In genomic region chr5:113961776-113962175, GRCm38 (mm10) we compare ENCODE assay signal across 28 mouse cellular contexts. TPM values are rescaled to one million over a fixed set of nuclear protein-coding genes. Genes with fewer than 3 reads are reported as not detected.
DNase-seq lines count a peak whose midpoint lies in the region; ATAC-seq and TF ChIP-seq lines count a peak whose summit lies in the region.
"Had no signal": no experiment of that assay in that cellular context is flagged by ENCODE, and none has a peak within 500 bp of the region (broad histone marks: within the 10 kb centered on the region; RNA-seq: fewer than 3 reads in every experiment).

No protein-coding gene starts in this region.

- no peaks in the 10 kb centered on the region for H3K27me3 ChIP-seq in heart, embryonic 10.5 days (ENCODE audit: insufficient read depth, poor library complexity, severe bottlenecking)
- no peaks in the 10 kb centered on the region for H3K27me3 ChIP-seq in kidney, postnatal 0 days (ENCODE audit: insufficient read depth, low read length)
- no peaks in the 10 kb centered on the region for H3K27me3 ChIP-seq in lung, postnatal 0 days (replicated peaks; ENCODE audit: insufficient read depth, low read length)
- H3K27me3 ChIP-seq: neural tube, embryonic 13.5 days had no signal

- 0 out of 2 replicates have a peak overlapping the region, but pooled peaks have one; percentile 15 for H3K4me3 ChIP-seq in heart, embryonic 10.5 days
- H3K4me3 ChIP-seq in kidney, postnatal 0 days (replicated peaks; ENCODE audit: low read depth, low read length), result no peak overlapping the region
- no peak overlapping the region for H3K4me3 ChIP-seq in lung, postnatal 0 days (ENCODE audit: low read depth, low read length)
- H3K4me3 ChIP-seq: layer of hippocampus, adult 2 months; neural tube, embryonic 13.5 days had no signal

- no peak overlapping the region for H3K9ac ChIP-seq in kidney, postnatal 0 days (ENCODE audit: low read depth, low read length)
- no peak overlapping the region for H3K9ac ChIP-seq in lung, postnatal 0 days (replicated peaks; ENCODE audit: low read depth)
- H3K9ac ChIP-seq: neural tube, embryonic 13.5 days had no signal

- no peak for TF ChIP-seq CTCF in kidney, postnatal 0 days (IDR thresholded peaks at IDR 0.05; ENCODE audit: low read depth)
- no peak for TF ChIP-seq CTCF in lung, postnatal 0 days (IDR thresholded peaks at IDR 0.05)

- TF ChIP-seq EP300 in lung, postnatal 0 days (IDR thresholded peaks at IDR 0.05), result no peak

- no peaks in the 10 kb centered on the region for H3K9me3 ChIP-seq in heart, embryonic 10.5 days
- H3K9me3 ChIP-seq in kidney, postnatal 0 days (replicated peaks; ENCODE audit: low read length), result no peaks in the 10 kb centered on the region
- no peaks in the 10 kb centered on the region for H3K9me3 ChIP-seq in lung, postnatal 0 days (ENCODE audit: low read length)
- H3K9me3 ChIP-seq: neural tube, embryonic 13.5 days had no signal

- peaks cover 61% of the 10 kb centered on the region for H3K4me1 ChIP-seq in heart, embryonic 10.5 days
- H3K4me1 ChIP-seq in kidney, postnatal 0 days (replicated peaks; ENCODE audit: insufficient read depth, low read length), result no peaks in the 10 kb centered on the region
- no peaks in the 10 kb centered on the region for H3K4me1 ChIP-seq in lung, postnatal 0 days (ENCODE audit: insufficient read depth, low read depth, low read length)

- H3K27ac ChIP-seq in heart, embryonic 10.5 days, result peak overlapping the region; percentile 80
- H3K27ac ChIP-seq in kidney, postnatal 0 days, result no peak overlapping the region
- no peak overlapping the region for H3K27ac ChIP-seq in lung, postnatal 0 days (ENCODE audit: low read length)
- H3K27ac ChIP-seq: layer of hippocampus, adult 2 months; neural tube, embryonic 13.5 days; stomach, postnatal 0 days had no signal

- WGBS in heart, embryonic 10.5 days, result 26% methylated on average over 7 of the region's 7 CpGs
- WGBS in kidney, postnatal 0 days, result 50% methylated on average over 7 of the region's 7 CpGs
- WGBS in lung, postnatal 0 days, result 41% methylated on average over 7 of the region's 7 CpGs

- ATAC-seq in kidney, postnatal 0 days (replicated peaks; ENCODE audit: low FRiP score, low read depth), result 0 out of 2 replicates have a peak, but pooled peaks have one; percentile 12
- peak; percentile 41 for ATAC-seq in lung, postnatal 0 days
- ATAC-seq: hindbrain, embryonic 16.5 days; intestine, postnatal 0 days had no signal

- DNase-seq in heart, embryonic 10.5 days (ENCODE audit: low spot score), result peak; percentile 83
- DNase-seq in heart, adult 8-10 months (ENCODE audit: low spot score), result no peak
- peak; percentile 44 for DNase-seq in kidney, postnatal 0 days (ENCODE audit: low spot score)
- DNase-seq in kidney, postnatal 10 days, result no peak
- no peak for DNase-seq in lung, postnatal 0 days (ENCODE audit: low spot score)
- no peak for DNase-seq in lung, postnatal 25 days (ENCODE audit: low spot score)
- no peak for DNase-seq in frontal cortex, adult 2 months (ENCODE audit: extremely low spot score in 1 of 2, low spot score in 1 of 2)
- DNase-seq in cerebellum, adult 9-10 months, result no peak
- DNase-seq: adrenal gland, postnatal 25 days; cerebellum, adult 11 months; cerebellum, postnatal 36 days; kidney, postnatal 14 days; layer of hippocampus, postnatal 36 days; midbrain, embryonic 14.5 days; right cerebral cortex, adult 18-20 months; thymus, postnatal 14 days had no signal

- no peak overlapping the region for H3K4me2 ChIP-seq in kidney, postnatal 0 days (ENCODE audit: low read length)
- no peak overlapping the region for H3K4me2 ChIP-seq in lung, postnatal 0 days (replicated peaks; ENCODE audit: low read depth, low read length)
- H3K4me2 ChIP-seq: neural tube, embryonic 13.5 days had no signal

- H3K36me3 ChIP-seq in heart, embryonic 10.5 days, result peaks cover 59% of the 10 kb centered on the region
- H3K36me3 ChIP-seq in kidney, postnatal 0 days (ENCODE audit: insufficient read depth, low read length), result peaks cover 23% of the 10 kb centered on the region
- peaks cover 16% of the 10 kb centered on the region for H3K36me3 ChIP-seq in lung, postnatal 0 days (ENCODE audit: insufficient read depth, low read length)

RNA-seq across cellular contexts. Expression of gene Ssh1, which starts 31.9 kb away (rescaled TPM):
- 16.7 and 18.3 TPM in 2 replicates for polyA plus RNA-seq in heart, embryonic 10.5 days (2016; fragmentation: Nextera tagmentation; extraction: Ambion mirVana)
- total RNA-seq in heart, adult 8-10 months (2022), result 10 to 100 TPM; 12.3 to 16.8 (median 13.4) TPM
- 9.9 and 10.0 TPM in 2 replicates for polyA plus RNA-seq in kidney, postnatal 0 days (2015; fragmentation: Nextera tagmentation; extraction: Ambion mirVana)
- 13.2 and 14.3 TPM in 2 replicates for polyA plus RNA-seq in lung, postnatal 0 days (2015; fragmentation: Nextera tagmentation; extraction: Ambion mirVana)
- polyA plus RNA-seq in frontal cortex, adult 2 months (2012; rRNA removed), result 12.1 and 12.5 TPM in 2 replicates

RNA-seq across cellular contexts. Expression of gene Dao, which starts 41.7 kb away (rescaled TPM):
- polyA plus RNA-seq in heart, embryonic 10.5 days (2016; fragmentation: Nextera tagmentation; extraction: Ambion mirVana), result not detected in 2 replicates
- not detected for total RNA-seq in heart, adult 8-10 months (2022)
- polyA plus RNA-seq in kidney, postnatal 0 days (2015; fragmentation: Nextera tagmentation; extraction: Ambion mirVana), result 35.3 and 42.7 TPM in 2 replicates
- polyA plus RNA-seq in lung, postnatal 0 days (2015; fragmentation: Nextera tagmentation; extraction: Ambion mirVana), result not detected in 2 replicates
- 0.15 and 0.18 TPM in 2 replicates for polyA plus RNA-seq in frontal cortex, adult 2 months (2012; rRNA removed)
- total RNA-seq: adrenal gland, postnatal 25 days; gastrocnemius, adult 8-10 months; granulocyte monocyte progenitor cell, adult 5-6 weeks; hematopoietic stem cell, adult 5-6 weeks; layer of hippocampus, adult 2 months; left cerebral cortex, postnatal 25 days; megakaryocyte, adult 5-6 weeks; MEL had no signal
- polyA plus RNA-seq: forebrain, embryonic 11.5 days; hindbrain, embryonic 16.5 days; midbrain, embryonic 14.5 days; neural tube, embryonic 13.5 days had no signal

RNA-seq across cellular contexts. Expression of gene Coro1c, which starts 53.2 kb away (rescaled TPM):
- 163 and 178 TPM in 2 replicates for polyA plus RNA-seq in heart, embryonic 10.5 days (2016; fragmentation: Nextera tagmentation; extraction: Ambion mirVana)
- 10 to 100 TPM; 21.9 to 30.3 (median 23.7) TPM for total RNA-seq in heart, adult 8-10 months (2022)
- 69.5 and 86.7 TPM in 2 replicates for polyA plus RNA-seq in kidney, postnatal 0 days (2015; fragmentation: Nextera tagmentation; extraction: Ambion mirVana)
- 102 and 115 TPM in 2 replicates for polyA plus RNA-seq in lung, postnatal 0 days (2015; fragmentation: Nextera tagmentation; extraction: Ambion mirVana)
- polyA plus RNA-seq in frontal cortex, adult 2 months (2012; rRNA removed), result 74.9 and 84.3 TPM in 2 replicates

Comparison
In these comparisons a context has a peak if more than half of its experiments do, and no peak if none do; other contexts are left out.
1. DNase-seq: peak in heart, embryonic 10.5 days (single experiment) and kidney, postnatal 0 days (single experiment); none in heart, adult 8-10 months (single experiment), kidney, postnatal 10 days (single experiment), lung, postnatal 0 days (single experiment), lung, postnatal 25 days (single experiment), frontal cortex, adult 2 months (0 of 2) and cerebellum, adult 9-10 months (single experiment).
2. RNA of gene Dao, which starts 41.7 kb away (polyA plus RNA-seq): 35.3 to 42.7 TPM in kidney, postnatal 0 days; 0.15 to 0.18 TPM in frontal cortex, adult 2 months, not detected in heart, embryonic 10.5 days and not detected in lung, postnatal 0 days; every median in the first group is over 10 times any median in the second.